Mouse (Mus musculus): Measurements from ENCODE around the gene Stub1.

GRCm38 (mm10) chr17:25792615-25793014, 40.6 kb downstream of the Stub1 start, which contains the start of gene Fam173a:
- TF ChIP-seq CTCF (IDR thresholded peaks at IDR 0.05; ENCODE audit: low read depth): no peak
- TF ChIP-seq EP300 (IDR thresholded peaks at IDR 0.05; ENCODE audit: low read depth): no peak
